Mouse (Mus musculus): ENCODE data around the gene Nt5c2. TPM values are rescaled to one million over a fixed set of nuclear protein-coding genes. Genes with fewer than 3 reads are reported as not detected.

Gene Nt5c2
- 77.5 and 89.4 TPM in 2 replicates for polyA plus RNA-seq (2015; fragmentation: Nextera tagmentation; extraction: Ambion mirVana)

- peaks cover 62% of the 10 kb centered on the region for H3K27me3 ChIP-seq (ENCODE audit: insufficient read depth, low read length)
- H3K9ac ChIP-seq (replicated peaks; ENCODE audit: low read length), result no peak within 1 kb of the TSS
- no peak within 1 kb of the TSS for H3K27ac ChIP-seq (ENCODE audit: low read length)
- WGBS, result under 1% methylated on average over 110 of the region's 124 CpGs
- ATAC-seq (ENCODE audit: low FRiP score, low TSS enrichment), result peak; percentile 69
- H3K4me2 ChIP-seq (replicated peaks; ENCODE audit: low read depth, low read length), result peak within 1 kb of the TSS; percentile 79
- peaks cover 15% of the 10 kb centered on the region for H3K4me1 ChIP-seq (ENCODE audit: insufficient read depth, low read length)
- H3K36me3 ChIP-seq (ENCODE audit: insufficient read depth, low read length), result no peaks in the 10 kb centered on the region
- no peaks in the 10 kb centered on the region for H3K9me3 ChIP-seq (ENCODE audit: low read length)
- H3K4me3 ChIP-seq (ENCODE audit: low read length), result peak within 1 kb of the TSS; percentile 51
Measured at GRCm38 (mm10) chr19:47014447-47015381, at the start of gene Nt5c2, which contains the start of gene Ina. TSS of gene Nt5c2 (minus strand) at chr19:47015153. TSS of gene Ina (plus strand) at chr19:47014698.

GRCm38 (mm10) chr19:47057684-47058083 lies 42.7 kb upstream of the Nt5c2 start:
- ATAC-seq (ENCODE audit: low FRiP score, low TSS enrichment), result no peak
- Histone ChIP-seq H3K4me3 (ENCODE audit: low read length) (no peak overlapping the region), H3K27me3 (ENCODE audit: insufficient read depth, low read length) (no peaks in the 10 kb centered on the region), H3K4me2 (replicated peaks; ENCODE audit: low read depth, low read length) (no peak overlapping the region), H3K27ac (ENCODE audit: low read length) (no peak overlapping the region), H3K4me1 (ENCODE audit: insufficient read depth, low read length) (no peaks in the 10 kb centered on the region), H3K9ac (replicated peaks; ENCODE audit: low read length) (no peak overlapping the region), H3K9me3 (ENCODE audit: low read length) (no peaks in the 10 kb centered on the region), H3K36me3 (ENCODE audit: insufficient read depth, low read length) (no peaks in the 10 kb centered on the region)
- 69% methylated on average over 1 of the region's 1 CpGs for WGBS

- no peaks in the 10 kb centered on the region for H3K36me3 ChIP-seq (ENCODE audit: insufficient read depth, low read length)
- H3K4me2 ChIP-seq (replicated peaks; ENCODE audit: low read depth, low read length), result no peak overlapping the region
- WGBS, result 56% methylated on average over 4 of the region's 4 CpGs
- H3K9ac ChIP-seq (replicated peaks; ENCODE audit: low read length), result no peak overlapping the region
- H3K27ac ChIP-seq (ENCODE audit: low read length), result peak overlapping the region; percentile 73
- peaks cover 16% of the 10 kb centered on the region for H3K4me1 ChIP-seq (ENCODE audit: insufficient read depth, low read length)
- H3K4me3 ChIP-seq (ENCODE audit: low read length), result no peak overlapping the region
- no peaks in the 10 kb centered on the region for H3K27me3 ChIP-seq (ENCODE audit: insufficient read depth, low read length)
- ATAC-seq (ENCODE audit: low FRiP score, low TSS enrichment), result no peak; the same call in 1 of the 2 replicates
- H3K9me3 ChIP-seq (ENCODE audit: low read length), result no peaks in the 10 kb centered on the region
Measured at GRCm38 (mm10) chr19:47053471-47053870, 38.5 kb upstream of the Nt5c2 start.

DNA sequence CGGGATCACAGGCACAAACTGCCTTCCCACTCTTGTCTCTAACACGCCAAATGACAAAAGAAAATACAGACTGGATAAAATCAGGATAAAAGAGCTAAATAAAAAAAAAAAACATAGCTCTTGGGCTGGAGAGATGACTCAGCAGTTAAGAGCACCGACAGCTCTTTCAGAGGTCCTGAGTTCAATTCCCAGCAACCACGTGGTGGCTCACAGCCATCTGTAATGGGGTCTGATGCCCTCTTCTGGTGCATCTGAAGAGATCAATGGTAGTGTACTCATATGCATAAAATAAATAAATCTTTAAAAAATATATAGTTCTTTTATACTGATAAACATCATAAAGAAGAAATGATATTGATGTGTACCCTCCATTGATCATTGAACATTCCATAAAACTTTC lies 38.0 kb upstream of the Nt5c2 start:
- H3K36me3 ChIP-seq (ENCODE audit: insufficient read depth, low read length), result peaks cover 4% of the 10 kb centered on the region; the same call in 1 of the 2 replicates
- H3K27me3 ChIP-seq (ENCODE audit: insufficient read depth, low read length), result no peaks in the 10 kb centered on the region
- no peak overlapping the region for H3K9ac ChIP-seq (replicated peaks; ENCODE audit: low read length)
- no peaks in the 10 kb centered on the region for H3K9me3 ChIP-seq (ENCODE audit: low read length)
- H3K4me1 ChIP-seq (ENCODE audit: insufficient read depth, low read length), result peaks cover 16% of the 10 kb centered on the region
- H3K4me3 ChIP-seq (ENCODE audit: low read length), result no peak overlapping the region
- no peak for ATAC-seq (ENCODE audit: low FRiP score, low TSS enrichment)
- no peak overlapping the region for H3K4me2 ChIP-seq (replicated peaks; ENCODE audit: low read depth, low read length)
- peak overlapping the region; percentile 73 for H3K27ac ChIP-seq (ENCODE audit: low read length)
- WGBS, result 78% methylated on average over 4 of the region's 4 CpGs

DNA sequence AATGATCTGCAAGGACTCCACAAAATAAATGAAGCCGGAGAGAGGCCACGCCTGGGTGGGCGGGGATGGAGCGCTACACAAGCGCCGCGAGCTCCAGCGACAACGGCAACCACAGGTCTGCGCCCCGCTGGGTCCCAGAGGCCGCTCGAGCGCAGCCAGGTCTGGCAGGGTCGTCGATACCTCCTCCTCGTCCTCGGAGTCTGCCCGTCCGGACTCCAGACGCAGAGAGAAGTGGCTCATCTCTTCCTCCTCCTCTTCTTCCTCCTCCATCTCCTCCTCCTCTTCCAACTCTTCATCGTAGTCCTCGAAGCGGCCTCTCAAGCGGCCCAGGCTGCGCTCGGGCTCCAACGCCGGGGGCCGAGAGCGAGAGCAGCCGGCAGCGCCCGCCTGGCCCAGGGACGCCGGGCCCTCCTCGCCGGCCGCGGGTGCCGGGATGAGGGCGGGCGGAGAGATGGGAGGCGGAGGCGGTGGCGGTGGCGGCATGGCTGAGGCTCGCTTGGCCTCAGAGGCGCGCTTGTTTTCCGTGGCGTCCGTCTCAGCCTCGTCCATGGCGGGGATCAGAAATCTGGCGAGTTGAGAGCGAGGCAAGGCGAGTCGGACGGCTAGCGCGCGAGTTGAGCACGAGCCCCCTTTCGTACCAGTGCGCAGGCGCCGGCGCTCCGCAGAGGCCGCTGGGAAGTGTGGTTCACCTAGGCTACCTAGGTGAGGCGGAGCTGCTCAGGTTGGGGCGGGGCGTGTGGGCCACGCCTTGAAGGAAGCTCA lies 35.5 kb upstream of the Nt5c2 start, which contains the start of gene Pcgf6:
Gene Pcgf6, minus strand, starts transcription at position 636 of the 762 bp plus-strand sequence.
- peak within 1 kb of the TSS; percentile 64 for H3K4me3 ChIP-seq (ENCODE audit: low read length)
- peak within 1 kb of the TSS; percentile 86 for H3K9ac ChIP-seq (replicated peaks; ENCODE audit: low read length)
- peaks cover 23% of the 10 kb centered on the region for H3K36me3 ChIP-seq (ENCODE audit: insufficient read depth, low read length)
- WGBS, result under 1% methylated on average over 75 of the region's 75 CpGs
- H3K4me1 ChIP-seq (ENCODE audit: insufficient read depth, low read length), result peaks cover 16% of the 10 kb centered on the region
- ATAC-seq (ENCODE audit: low FRiP score, low TSS enrichment), result peak; percentile 93
- H3K27ac ChIP-seq (ENCODE audit: low read length), result peak within 1 kb of the TSS; percentile 87
- no peaks in the 10 kb centered on the region for H3K9me3 ChIP-seq (ENCODE audit: low read length)
- H3K4me2 ChIP-seq (replicated peaks; ENCODE audit: low read depth, low read length), result peak within 1 kb of the TSS; percentile 78
- H3K27me3 ChIP-seq (ENCODE audit: insufficient read depth, low read length), result no peaks in the 10 kb centered on the region

- Histone ChIP-seq H3K4me3 (ENCODE audit: low read length) (peak overlapping the region; percentile 64), H3K27me3 (ENCODE audit: insufficient read depth, low read length) (no peaks in the 10 kb centered on the region), H3K27ac (ENCODE audit: low read length) (no peak overlapping the region), H3K9me3 (ENCODE audit: low read length) (no peaks in the 10 kb centered on the region), H3K9ac (replicated peaks; ENCODE audit: low read length) (peak overlapping the region; percentile 86), H3K4me1 (ENCODE audit: insufficient read depth, low read length) (peaks cover 16% of the 10 kb centered on the region), H3K4me2 (replicated peaks; ENCODE audit: low read depth, low read length) (peak overlapping the region; percentile 78), H3K36me3 (ENCODE audit: insufficient read depth, low read length) (peaks cover 26% of the 10 kb centered on the region)
- no peak for ATAC-seq (ENCODE audit: low FRiP score, low TSS enrichment)
- WGBS, result 3% methylated on average over 7 of the region's 7 CpGs
Measured at GRCm38 (mm10) chr19:47049840-47050239, 34.9 kb upstream of the Nt5c2 start.

DNA sequence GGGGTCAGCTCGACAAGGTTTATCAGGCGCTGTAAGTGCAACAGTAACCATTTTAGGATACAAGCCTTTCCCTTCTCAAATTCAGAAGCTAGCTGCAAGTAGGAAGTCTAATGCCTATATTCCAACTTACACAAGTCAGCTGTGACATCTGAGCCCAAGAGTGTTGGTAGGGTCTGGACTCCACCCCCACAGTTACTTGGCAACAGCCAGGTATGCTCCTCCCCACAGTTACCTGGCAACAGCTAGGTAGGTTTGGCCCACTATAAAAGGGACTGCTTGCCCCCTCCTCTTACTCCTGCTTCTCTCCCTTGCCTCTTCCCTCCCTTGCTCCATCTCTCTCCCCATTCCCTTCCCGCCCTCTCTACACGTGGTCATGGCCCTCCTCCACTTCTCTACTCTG lies 34.1 kb upstream of the Nt5c2 start:
- no peak overlapping the region; the same call in 1 of the 2 replicates for H3K4me3 ChIP-seq (ENCODE audit: low read length)

DNA sequence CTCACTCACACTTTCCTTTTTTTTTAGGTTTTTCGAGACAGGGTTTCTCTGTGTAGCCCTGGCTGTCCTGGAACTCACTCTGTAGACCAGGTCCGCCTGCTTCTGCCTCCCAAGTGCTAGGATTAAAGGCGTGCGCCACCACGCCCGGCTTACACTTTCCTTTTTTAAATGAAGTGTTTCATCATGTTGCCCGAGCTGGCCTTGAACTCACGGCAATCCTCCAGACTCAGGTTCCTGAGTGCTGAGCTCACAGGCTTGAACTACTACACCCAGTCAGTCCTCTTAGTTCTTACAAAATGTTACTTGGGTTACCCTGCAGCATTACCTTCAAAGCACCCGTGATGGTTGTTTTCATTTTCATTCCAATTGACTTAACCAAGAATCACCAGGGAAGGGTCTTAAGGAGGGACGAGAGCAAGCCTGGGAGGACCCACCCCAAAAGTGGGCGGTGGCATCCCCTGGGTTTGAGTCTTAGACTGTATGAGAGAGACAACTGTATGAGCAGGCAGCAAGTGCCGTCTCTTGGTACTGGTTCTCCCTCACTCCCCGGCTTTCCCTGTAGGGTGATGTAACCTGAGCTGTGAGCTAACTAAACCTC lies 32.4 kb upstream of the Nt5c2 start:
- Histone ChIP-seq H3K4me1 (ENCODE audit: insufficient read depth, low read length) (peaks cover 16% of the 10 kb centered on the region), H3K4me2 (replicated peaks; ENCODE audit: low read depth, low read length) (no peak overlapping the region), H3K9ac (replicated peaks; ENCODE audit: low read length) (no peak overlapping the region), H3K36me3 (ENCODE audit: insufficient read depth, low read length) (peaks cover 34% of the 10 kb centered on the region), H3K27me3 (ENCODE audit: insufficient read depth, low read length) (no peaks in the 10 kb centered on the region), H3K27ac (ENCODE audit: low read length) (no peak overlapping the region), H3K4me3 (ENCODE audit: low read length) (no peak overlapping the region), H3K9me3 (ENCODE audit: low read length) (no peaks in the 10 kb centered on the region)
- no peak for ATAC-seq (ENCODE audit: low FRiP score, low TSS enrichment)
- whole genome bisulfite sequencing, result 80% methylated on average over 13 of the region's 13 CpGs

More for the DNA sequence above, 34.1 kb upstream of the Nt5c2 start:
- H3K27me3 ChIP-seq (ENCODE audit: insufficient read depth, low read length), result no peaks in the 10 kb centered on the region
- ATAC-seq (ENCODE audit: low FRiP score, low TSS enrichment), result no peak
- H3K4me1 ChIP-seq (ENCODE audit: insufficient read depth, low read length), result peaks cover 16% of the 10 kb centered on the region
- no peak overlapping the region for H3K9ac ChIP-seq (replicated peaks; ENCODE audit: low read length)
- no peak overlapping the region for H3K27ac ChIP-seq (ENCODE audit: low read length)
- H3K4me2 ChIP-seq (replicated peaks; ENCODE audit: low read depth, low read length), result peak overlapping the region; percentile 78
- H3K9me3 ChIP-seq (ENCODE audit: low read length), result no peaks in the 10 kb centered on the region
- H3K36me3 ChIP-seq (ENCODE audit: insufficient read depth, low read length), result peaks cover 30% of the 10 kb centered on the region
- WGBS, result 61% methylated on average over 4 of the region's 4 CpGs

GRCm38 (mm10) chr19:47046343-47046742 lies 31.4 kb upstream of the Nt5c2 start:
- H3K9me3 ChIP-seq (ENCODE audit: low read length), result no peaks in the 10 kb centered on the region
- WGBS, result 93% methylated on average over 1 of the region's 1 CpGs
- H3K4me2 ChIP-seq (replicated peaks; ENCODE audit: low read depth, low read length), result no peak overlapping the region
- H3K27me3 ChIP-seq (ENCODE audit: insufficient read depth, low read length), result no peaks in the 10 kb centered on the region
- peaks cover 16% of the 10 kb centered on the region for H3K4me1 ChIP-seq (ENCODE audit: insufficient read depth, low read length)
- no peak overlapping the region for H3K9ac ChIP-seq (replicated peaks; ENCODE audit: low read length)
- H3K4me3 ChIP-seq (ENCODE audit: low read length), result no peak overlapping the region
- peaks cover 34% of the 10 kb centered on the region for H3K36me3 ChIP-seq (ENCODE audit: insufficient read depth, low read length)
- H3K27ac ChIP-seq (ENCODE audit: low read length), result no peak overlapping the region
- ATAC-seq (ENCODE audit: low FRiP score, low TSS enrichment), result no peak

Measured in kidney, embryonic 16.5 days (tissue).